Mouse (Mus musculus): ENCODE results near the gene Fastkd1.

DNA sequence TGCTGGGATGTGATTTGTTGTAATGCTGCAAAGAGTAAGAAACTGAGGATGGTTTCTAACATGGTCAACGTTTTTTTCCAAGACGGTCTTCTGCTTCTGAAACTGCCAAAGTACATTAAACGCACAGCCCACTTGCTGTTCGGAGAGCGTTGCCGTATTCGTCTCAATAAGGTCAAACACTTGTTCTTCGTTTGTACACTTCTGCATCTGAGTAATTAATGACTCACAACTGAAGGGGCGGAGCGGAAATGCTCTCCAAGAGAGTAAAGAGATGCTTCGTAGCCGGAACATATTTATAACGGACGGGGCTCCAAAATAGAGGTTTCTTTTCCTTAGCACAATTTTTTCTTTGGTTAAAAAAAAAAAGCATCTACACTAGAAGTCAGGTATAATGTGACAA, 1.1 kb downstream of the Fastkd1 start:
- TF ChIP-seq CTCF (IDR thresholded peaks at IDR 0.05; ENCODE audit: low read depth) (no peak), EP300 (optimal IDR thresholded peaks at IDR 0.05) (no peak)
